Mouse (Mus musculus) frontal cortex, adult (tissue): ENCODE data around the gene Smoc1.

Experiments
- ATAC-seq: cut with Nextera tagmentation; 2 replicates; pipeline ENCODE4 v1.9.2; 2017; ENCODE audit warnings: mild to moderate bottlenecking, moderate library complexity, mixed read lengths; ENCODE audit not compliant: low TSS enrichment

Smoc1 gene

DNA sequence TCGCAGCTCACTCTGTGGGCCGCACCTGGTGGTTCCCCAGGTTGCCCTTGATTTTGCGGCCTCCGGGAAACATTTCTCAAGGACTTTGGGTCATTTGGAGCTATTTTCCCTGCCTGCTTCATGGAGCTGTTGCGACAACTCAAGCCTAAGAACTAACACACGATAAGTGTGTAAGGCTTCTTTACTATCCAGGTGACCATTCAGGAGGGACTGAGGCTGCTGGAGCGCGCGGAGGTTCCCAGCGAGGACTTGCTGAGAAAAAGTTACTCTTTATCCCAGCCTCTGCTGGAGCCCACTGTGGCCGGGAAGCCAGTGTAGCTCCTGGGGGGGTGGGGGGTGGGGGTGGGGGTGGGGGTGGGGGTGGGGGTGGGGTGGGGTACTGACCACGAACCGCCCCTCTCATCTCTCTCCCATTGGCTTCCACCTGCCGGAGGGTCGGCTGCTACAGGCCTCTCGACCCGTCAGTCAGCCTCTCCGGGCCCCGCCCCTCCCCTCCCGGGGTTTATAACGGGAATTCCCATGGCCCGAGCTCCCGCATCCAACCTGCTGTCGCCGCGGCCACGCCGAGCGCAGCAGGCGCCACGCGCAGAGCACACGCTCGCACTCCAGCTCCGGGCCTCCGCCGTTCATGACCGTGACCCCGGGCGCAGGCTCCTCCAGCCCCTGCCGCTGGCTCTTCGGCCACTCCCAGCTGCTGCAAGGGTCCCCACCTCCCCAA is at the start of gene Smoc1:
Gene Smoc1 (plus strand): TSS at position 532 of the 718 bp plus-strand sequence.
- peak; percentile 82 for ATAC-seq

DNA sequence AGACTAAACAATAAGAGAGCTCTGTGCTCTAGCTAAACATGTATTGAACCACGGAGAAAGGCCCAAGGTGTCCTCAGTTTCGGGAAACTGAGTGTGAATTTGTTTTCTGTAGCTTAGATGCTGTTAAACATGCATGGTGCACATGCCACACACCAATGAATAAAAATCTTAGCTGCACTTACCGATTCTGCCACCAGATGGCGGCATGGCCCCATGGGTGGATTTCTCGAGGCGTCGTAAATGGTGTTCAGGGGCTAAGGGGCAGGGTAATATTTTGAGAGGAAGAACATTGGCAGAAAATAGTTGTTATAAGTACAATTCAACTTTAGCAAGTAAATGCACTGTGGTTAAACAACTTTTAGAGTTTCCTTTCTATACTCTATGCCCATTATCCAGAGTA is 44.3 kb upstream of the Smoc1 start:
- no peak; the same call in 1 of the 2 replicates for ATAC-seq

DNA sequence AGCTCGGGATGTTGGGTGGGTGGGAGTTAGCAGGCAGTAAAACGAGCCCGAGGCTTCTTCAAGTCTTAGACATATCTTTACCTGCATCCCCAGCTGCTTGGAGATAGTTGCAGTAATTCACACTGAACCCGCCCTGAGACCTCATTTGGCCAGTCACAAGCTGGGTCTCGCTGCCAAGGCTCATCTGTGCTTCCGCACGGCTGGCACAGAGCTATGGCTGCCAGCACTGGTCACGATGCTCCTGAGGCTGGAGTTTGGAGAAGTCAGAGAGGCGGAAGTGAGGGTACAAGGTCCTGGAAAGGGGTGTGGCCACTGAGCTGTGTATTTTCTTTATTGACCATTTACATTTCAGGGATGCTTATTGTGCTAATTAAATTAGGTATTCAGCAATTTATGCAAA is 42.9 kb upstream of the Smoc1 start:
- no peak for ATAC-seq

DNA sequence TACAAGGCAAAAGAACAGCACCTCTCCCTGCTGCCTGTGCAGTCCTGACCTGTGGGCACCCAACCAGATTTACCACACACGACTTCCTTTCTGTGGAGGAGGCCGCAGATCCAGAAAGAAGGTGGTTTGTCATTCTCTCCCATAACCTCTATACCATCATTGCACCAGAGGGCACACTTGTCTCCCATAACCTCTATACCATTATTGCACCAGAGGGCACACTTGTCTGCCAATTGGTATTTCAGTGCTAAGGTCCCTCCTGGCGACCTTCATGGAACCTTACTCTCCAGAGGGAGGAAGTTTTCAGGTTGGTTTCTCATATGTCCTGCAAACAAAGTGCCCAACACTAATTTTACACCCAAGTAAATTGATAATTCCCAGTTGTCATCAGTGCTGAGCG is 40.0 kb upstream of the Smoc1 start:
- ATAC-seq: no peak

DNA sequence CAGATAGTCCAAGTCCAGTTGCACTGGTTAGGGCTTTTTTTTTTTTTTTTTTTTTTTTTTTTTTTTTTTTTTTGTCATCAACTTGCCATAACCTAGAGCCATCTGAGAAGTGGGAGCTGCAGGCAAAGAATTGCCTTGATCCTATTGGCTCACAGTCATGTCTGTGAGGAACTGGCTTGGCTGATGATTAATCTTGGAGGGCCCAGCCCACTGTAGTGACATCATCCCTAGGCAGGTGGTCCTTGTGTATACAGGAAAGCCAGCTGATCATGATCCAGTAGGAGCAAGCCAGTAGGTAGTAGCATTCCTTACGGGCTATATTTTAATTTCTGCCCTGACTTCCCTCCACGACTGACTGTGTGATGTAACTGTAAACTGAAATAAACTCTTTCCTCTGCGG is 38.3 kb upstream of the Smoc1 start:
- no peak for ATAC-seq

DNA sequence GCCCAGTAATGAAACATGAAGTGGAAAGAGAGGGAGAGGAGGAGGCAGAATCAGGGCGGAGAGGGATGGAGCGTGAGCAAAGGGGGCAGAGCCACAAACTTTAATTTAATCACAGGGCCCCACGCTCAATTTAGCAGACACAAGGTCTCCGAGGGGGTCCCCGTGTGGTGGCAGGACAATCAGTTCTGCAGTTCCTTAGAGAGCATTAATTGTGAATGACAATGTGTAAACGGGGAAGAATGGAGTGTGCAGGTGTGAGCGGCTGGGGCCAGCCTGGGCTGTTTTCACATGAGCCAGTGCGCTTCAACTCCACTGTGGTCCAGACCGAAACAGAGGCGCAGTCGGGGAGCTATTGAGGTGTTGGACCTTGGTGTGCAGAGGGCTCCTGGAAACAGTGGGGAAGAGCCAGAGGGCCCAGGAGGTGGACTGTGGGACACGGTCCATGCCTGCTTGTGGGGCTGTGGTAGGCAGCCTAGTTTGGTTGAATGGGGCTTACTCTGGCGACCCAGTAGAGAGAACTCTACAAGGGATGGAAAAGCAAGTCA is 35.6 kb upstream of the Smoc1 start:
- no peak for ATAC-seq

DNA sequence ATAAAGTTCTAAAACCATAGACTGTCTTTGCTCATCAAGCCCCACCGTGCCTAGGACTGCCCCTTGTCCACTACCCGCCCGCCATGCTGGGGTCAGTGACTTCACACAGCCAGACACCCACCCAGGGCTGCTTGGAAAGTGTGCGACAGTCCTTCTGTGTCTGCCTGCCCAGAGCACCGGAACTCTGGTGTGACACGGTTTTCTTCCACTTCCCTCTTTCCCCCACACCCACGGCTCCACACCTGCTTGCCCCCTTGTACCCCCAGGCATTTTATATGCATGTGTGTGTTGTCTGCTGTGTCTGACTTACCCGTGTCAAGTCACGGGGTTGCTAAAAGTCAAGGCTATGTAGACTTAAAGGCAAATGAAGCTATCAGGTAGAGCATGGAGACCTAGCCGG is 34.8 kb upstream of the Smoc1 start:
- ATAC-seq: no peak

DNA sequence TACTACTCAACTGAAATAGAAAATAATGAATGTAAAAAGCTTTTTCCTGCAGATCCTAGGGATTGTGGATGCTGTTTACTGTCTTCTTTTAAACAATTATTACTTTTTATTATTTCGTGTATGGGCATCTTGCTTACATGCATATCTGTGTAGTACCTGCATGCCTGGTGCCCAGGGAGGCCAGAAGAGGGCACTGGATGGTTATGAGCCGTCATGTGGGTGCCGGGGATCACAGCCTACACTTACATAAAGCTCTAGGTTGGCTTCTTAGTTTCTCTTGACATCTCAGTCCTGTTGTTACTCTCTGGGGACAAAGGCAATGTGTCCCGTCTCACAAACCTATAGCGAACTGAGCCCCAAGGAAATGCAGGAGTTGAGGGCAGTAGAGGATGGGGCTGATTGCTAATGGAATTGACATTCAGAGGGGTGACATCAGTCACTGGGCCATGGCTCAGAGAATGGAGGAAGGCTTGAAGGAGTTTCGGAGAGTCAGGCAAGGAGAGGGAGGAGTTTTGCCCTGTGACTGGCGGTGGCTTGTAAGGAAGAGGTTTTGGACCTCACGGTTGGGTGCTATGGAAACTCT is 34.0 kb upstream of the Smoc1 start:
- ATAC-seq: no peak

DNA sequence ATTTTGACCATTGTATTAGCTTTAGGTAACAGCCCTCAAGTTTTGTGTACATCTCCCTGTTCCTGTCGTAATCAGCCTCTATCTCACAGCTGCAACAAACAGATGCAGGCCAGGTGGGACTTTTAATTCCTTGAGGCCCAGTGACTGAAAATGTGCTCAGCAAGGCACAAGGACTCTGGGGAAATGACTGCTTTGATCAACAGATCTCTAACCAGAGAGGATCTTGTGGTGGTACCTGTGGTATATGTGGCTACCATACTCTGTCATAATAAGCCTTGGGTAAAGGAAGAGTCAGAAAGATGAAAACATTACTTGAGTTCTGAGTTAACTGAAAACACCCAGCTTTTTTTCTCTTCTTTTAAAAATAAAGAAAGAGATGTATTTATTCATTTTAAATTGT is 32.8 kb upstream of the Smoc1 start:
- no peak for ATAC-seq

DNA sequence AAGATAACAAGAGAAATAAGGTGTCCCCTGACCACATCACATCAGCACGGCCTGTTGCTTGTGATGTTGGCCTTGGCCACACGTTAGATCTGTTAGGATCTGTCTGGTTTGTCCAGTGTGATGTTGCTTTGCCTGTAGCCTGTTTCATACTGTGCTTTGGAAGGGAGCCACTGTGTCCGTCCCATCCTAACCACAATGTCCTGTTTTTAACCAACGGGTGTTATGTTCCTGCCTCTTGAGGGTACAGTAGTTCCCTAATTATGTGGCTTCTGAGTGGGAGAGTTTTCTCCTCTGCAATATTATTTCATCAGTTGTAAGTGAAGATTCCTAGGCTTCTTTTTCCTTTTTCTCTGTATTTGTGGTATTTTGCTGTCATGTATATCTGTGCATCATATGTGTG is 31.3 kb upstream of the Smoc1 start:
- no peak for ATAC-seq

DNA sequence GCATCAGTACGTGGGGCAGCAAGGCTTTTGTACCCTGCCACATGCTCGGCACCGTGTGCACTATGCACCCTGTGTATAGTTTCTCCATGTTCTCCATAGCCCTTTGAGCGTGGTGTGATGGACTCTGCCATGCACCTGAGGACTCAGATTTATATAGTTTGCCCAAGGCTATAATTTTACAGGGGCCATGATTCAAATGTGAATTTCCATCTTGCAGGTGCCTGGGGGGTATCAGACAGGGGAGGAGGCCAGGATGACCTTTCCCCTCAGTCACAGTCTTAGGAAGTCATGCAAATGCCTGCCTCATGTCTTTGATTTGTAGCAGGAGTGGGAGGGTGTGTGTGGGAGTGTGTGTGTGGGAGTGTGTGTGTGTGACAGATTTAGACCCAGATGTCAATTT is 29.0 kb upstream of the Smoc1 start:
- no peak for ATAC-seq

DNA sequence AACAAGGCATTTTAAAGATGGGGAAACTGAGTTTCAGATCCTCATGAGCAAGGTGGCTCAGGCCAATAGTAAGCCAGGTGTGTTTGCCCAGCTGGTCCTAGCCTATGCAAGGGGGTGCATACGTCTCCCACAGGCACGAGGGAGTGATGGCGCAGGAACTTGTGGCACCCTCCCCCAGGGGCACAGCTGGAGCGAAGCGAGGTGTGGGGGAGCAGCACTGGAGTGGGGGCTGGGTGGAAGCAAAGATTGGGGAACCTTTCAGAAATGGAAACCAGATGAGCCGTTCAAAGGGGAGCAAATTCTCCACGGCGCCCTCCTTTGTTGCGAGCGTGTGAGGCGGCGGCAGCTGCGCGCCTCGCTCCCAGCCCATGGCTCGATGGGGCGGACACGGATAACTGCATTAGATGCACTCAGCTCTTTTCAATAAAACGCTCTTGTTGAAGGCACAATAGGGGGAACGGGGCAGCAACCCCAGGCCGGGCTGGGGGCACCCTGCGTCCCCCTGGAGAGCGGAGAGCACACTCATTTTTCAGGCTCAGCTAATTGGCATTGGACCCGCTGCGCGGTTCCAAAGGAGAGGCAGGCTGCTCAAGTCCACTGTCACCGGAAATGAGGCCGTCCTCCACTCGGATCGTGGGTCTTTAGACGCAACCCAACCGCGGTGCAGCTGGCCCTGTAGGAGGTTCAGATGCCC is 27.9 kb upstream of the Smoc1 start:
- ATAC-seq: no peak

DNA sequence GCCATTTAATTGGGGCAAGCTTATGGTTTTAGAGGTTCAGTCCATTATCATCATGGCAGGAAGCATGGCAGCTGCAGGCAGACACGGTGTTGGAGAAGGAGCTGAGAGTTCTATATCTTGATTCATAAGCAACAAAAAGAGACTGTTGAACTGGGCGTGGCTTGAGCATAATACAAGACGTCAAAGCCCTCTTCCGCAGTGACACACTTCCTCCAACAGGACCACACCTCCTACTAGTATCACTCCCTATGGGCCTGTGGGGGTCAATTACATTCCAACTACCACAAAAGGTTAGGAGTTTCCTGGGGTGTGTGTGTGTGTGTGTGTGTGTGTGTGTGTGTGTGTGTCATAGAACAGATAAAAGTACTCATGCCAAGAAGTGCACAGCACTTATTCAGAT is 25.7 kb upstream of the Smoc1 start:
- ATAC-seq: no peak

DNA sequence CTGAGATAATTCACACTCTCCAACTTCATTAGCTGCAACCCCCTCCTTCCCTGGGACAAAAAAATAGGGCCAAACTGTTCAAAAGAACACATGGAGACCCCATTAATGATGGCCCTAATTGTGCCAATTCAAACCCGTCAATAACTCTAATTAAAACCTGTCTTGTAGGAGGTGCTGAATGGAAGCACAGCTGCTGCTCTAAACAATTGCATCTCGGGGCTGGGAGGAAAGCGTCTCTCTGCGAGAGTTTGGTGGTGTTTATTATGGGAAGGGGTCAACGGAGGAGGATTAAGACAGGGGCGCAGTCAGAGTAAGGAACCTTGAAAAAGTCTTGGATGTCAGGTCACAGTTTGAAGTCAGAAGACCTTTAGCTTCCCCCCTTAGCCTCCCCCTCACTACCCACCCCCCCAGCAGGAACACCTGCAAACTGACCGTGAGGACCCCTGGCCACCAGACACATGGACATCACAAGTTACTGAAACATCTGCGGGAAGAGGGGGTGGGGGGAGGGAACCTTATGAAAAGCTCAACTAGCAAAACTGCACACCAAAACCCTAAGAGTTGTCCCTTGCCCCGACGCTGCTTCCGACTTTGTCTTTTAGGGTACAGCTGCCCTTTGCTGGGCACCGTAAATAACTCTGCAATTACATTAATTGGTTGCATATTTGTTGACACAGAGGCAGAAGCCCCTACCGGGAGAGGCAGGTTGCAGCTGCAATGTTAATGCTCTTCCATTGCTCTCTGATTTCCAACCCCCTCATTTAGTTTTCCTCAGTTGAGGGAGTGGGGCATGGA is 23.6 kb upstream of the Smoc1 start:
- ATAC-seq: no peak

DNA sequence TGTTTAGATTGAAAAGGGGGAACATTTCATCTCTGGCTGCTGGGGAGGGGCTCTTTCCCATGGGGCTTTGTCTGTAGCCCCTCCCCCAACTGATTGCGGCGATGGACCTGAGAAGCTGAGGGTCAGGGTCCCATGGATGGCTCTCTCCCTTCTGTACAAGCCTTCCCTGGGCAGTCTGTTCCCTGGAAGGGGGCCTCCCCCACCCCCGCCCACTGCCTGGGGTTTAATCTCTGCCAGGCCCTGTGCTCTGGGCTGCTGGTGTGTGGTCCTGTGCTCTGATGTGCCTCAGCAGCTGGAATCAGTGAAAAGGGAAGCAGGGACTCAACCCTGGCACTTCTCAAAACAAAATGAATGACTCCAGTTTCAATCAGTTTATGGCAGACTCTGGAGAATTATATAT is 16.8 kb upstream of the Smoc1 start:
- no peak for ATAC-seq

DNA sequence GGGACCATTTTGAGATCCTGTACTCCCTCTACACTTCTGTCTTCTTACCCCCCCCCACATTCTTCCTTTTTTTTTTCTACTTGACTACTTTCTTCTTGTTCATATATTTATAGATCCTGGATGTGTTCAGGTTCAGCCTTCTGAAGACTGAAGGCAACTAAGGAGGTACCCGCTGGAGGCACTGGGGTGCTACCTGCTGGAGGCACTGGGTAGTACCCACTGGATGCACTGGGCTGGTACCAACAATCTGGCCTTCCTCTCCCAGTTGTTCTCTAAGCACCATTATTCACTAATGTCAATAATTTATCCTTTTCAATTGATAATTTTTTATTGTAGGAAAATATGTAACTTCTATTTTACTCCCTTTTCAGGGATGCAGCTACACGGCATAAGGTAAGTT is 14.6 kb upstream of the Smoc1 start:
- no peak for ATAC-seq

DNA sequence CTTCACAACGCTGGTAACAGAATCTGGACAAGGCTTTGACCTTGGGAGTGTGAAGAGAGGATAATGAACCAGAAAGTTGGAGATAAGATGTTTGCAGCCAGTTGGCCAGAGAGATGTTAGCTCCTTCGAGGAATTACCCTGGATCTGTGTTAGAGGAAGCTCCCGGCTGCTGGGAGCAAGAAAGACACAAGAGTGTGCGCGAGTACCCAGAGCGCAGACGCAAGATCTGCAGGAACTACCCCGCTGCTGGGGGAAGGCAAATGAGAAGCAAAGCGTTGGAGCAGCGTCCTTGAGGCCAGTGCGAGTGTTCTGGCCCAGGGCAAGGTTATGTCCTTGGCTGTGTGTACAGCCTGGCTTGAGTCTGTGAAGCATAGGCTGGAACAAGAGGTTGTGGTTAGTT is 13.1 kb upstream of the Smoc1 start:
- ATAC-seq: no peak

DNA sequence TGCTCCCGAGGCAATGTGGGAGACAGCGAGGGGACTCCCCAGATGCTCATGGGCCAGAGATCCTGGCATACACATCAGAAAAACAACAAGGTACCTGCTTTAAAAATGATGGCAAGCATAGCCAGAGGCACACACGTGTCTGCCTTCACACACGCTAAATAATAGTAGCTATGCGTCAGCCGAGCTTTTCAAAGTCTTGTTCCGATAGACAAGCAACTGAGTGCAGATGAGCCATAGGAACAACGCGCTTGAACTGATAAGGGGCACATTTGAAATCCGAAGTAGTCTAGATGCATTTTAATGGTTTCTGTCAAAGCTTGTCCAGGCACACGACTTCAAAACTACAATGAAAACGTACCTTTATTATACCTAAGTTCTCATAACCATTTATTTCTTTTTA is 9.0 kb upstream of the Smoc1 start:
- no peak for ATAC-seq

DNA sequence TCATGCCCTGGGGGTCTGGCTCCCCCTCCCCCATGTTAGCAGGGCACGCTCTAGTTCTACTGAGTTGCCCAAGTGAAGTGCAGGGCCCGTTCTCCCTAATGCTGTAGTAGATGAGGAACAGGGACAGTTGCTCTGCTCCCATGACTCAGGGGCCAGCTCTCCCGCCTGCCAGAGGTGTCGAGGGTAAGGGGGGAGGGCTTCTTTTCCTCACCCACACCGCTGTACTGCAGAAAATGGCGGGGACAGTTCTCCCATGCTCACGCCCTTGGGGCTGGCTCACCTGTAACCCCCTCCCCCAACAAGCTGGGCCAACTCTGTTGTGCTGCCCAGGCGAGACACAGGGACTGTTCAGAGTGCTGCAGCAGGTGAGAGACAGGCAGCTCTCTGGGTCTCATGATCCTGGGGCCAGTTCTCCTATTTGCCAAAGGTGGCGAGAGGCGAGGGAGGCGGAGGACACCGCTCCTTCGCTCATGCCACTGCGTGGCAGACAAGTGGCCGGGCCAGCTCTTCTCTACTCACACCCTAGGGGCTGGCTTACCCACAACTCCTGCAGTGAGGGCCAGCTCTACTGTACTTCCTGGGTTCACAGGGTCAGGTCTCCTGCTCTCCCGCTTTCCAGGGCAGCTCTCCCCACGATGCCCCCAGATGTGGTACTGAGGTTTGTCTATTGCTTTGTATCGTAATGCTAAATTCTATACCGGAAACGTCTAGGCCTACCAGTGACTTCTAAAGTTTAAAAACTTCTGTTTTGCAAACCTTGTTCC is 7.9 kb upstream of the Smoc1 start:
- ATAC-seq: no peak

DNA sequence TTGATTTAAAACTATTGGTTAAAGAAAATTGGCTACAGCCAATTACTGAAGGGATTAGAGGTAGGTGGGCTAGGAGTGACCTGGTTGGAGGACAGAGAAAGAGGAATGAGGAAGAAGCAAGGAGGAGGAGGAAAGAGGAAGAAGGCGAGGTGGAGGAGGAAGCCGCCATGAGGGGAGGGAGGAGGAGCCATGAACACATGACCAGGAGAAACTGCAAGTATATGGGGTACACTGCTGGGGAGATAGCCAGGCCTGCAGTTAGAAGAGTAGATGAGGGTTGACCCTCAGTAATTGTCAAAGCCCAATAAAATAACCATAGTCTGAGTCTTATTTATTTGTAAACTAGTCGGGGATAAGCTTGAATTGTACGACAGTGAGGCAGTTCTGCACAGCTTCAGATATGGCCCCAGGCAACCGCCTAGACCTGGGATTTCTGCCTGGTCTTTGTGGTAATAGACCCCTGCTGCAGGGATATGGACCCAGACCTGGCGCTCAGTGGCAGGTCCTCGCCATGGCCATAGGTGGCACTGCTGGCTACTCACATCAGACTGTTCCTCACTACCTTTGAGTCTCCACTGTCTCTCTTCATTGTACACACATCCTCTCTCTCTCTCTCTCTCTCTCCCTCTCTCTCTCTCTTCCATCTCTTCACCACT is 7.2 kb upstream of the Smoc1 start:
- ATAC-seq: no peak

DNA sequence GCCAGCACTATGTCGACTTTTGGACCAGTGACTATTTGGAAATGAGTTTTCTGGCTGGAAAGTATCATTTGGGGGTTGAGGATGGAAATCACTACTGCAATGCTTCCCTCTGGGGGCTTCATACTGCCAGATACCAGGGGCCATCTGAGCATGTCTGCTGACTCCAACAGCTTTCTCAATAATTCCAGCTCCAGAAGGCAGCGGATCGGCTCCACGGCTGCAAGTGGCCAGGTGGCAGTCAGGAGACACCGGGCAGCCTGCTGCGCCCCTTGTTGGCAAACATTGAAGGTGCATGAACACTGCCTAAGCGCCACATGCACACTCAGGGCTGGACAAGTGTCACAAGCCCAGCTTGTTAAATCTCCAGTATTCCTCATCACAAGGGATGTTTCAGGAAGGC is 2.2 kb upstream of the Smoc1 start:
- no peak for ATAC-seq
